In the genomic region with DNA sequence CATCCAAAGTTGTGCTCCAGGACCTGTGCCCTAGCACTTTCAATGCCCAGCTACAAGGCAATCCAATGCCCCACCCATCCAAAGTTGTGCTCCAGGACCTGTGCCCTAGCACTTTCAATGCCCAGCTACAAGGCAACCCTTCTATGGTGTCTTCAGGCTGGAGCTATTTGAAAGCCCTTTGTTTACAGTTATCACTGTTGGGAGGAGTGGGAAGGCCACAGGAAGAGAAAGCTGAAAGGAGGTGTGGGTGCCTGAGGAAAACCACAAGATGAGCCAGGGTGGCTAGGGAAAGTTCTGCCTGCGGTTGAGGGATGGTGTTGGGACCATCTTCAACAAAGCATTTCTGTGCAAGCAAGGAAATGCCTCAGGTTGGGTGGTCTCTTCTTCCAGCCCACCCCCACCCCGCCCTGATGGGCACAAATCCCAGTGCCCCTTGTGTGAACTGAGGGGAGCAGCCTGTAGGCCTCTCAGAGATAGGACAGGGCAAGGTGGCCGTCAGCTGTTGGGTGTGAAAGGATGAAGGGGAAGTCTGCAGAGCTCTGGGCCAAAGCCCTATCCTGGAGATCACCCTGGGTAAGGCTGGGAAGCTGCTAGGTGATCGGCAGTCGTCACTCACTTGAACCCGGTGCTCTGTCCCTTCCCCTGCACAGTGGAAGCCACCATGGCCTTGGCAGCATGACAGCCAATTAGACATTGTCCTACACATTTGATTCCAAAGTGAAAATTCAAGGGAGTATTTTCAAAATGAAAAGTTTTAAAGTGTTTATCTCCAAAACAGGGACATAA, we compare ENCODE assay signal across 9 mouse cellular contexts. TPM values are rescaled to one million over a fixed set of nuclear protein-coding genes. Genes with fewer than 3 reads are reported as not detected.
DNase-seq lines count a peak whose midpoint lies in the region; ATAC-seq and TF ChIP-seq lines count a peak whose summit lies in the region.
"Had no signal": no experiment of that assay in that cellular context is flagged by ENCODE, and none has a peak within 500 bp of the region (broad histone marks: within the 10 kb centered on the region; RNA-seq: fewer than 3 reads in every experiment).

No protein-coding gene starts in this region.

- H3K36me3 ChIP-seq in lung, embryonic 14.5 days (ENCODE audit: insufficient read depth) = no peaks in the 10 kb centered on the region
- no peaks in the 10 kb centered on the region for H3K36me3 ChIP-seq in embryonic facial prominence, embryonic 14.5 days (ENCODE audit: control insufficient read depth, insufficient read depth, low read length)
- no peaks in the 10 kb centered on the region for H3K36me3 ChIP-seq in intestine, postnatal 0 days (ENCODE audit: control insufficient read depth, insufficient read depth)

- no peak for ATAC-seq in lung, embryonic 14.5 days (ENCODE audit: insufficient read depth)
- no peak for ATAC-seq in embryonic facial prominence, embryonic 14.5 days (ENCODE audit: low read depth)
- ATAC-seq in intestine, postnatal 0 days = no peak

- no peaks in the 10 kb centered on the region for H3K27me3 ChIP-seq in lung, embryonic 14.5 days (ENCODE audit: insufficient read depth, low read length)
- H3K27me3 ChIP-seq in embryonic facial prominence, embryonic 14.5 days (replicated peaks; ENCODE audit: control insufficient read depth, insufficient read depth, low read length) = no peaks in the 10 kb centered on the region
- H3K27me3 ChIP-seq in intestine, postnatal 0 days (replicated peaks; ENCODE audit: control insufficient read depth, insufficient read depth, low read length) = no peaks in the 10 kb centered on the region

- TF ChIP-seq CTCF in lung, embryonic 14.5 days (IDR thresholded peaks at IDR 0.05; ENCODE audit: low read depth) = no peak
- TF ChIP-seq CTCF in intestine, postnatal 0 days (IDR thresholded peaks at IDR 0.05; ENCODE audit: low read depth) = no peak
- TF ChIP-seq CTCF in olfactory bulb, adult 2 months (IDR thresholded peaks at IDR 0.05; ENCODE audit: insufficient read depth, low read depth, low read length) = no peak

- DNase-seq in lung, embryonic 14.5 days = no peak
- no peak for DNase-seq in lung, postnatal 25 days (ENCODE audit: low spot score)
- DNase-seq in embryonic facial prominence, embryonic 14.5 days (ENCODE audit: low spot score) = no peak
- DNase-seq in adrenal gland, postnatal 14 days = no peak
- no peak for DNase-seq in lung, postnatal 4 days
- no peak for DNase-seq in c-Kit-positive CD71-positive TER-119-positive erythroid progenitor cells, embryonic 14.5 days (ENCODE audit: low spot score)
- DNase-seq: adrenal gland, adult 2 months had no signal

- H3K4me3 ChIP-seq in lung, embryonic 14.5 days (ENCODE audit: low read depth, low read length) = peak overlapping the region; percentile 78; the same call in 1 of the 2 replicates
- H3K4me3 ChIP-seq in embryonic facial prominence, embryonic 14.5 days (ENCODE audit: low read depth, low read length) = peak overlapping the region; percentile 72
- H3K4me3 ChIP-seq in intestine, postnatal 0 days (ENCODE audit: low read depth, low read length) = no peak overlapping the region
- peak overlapping the region; percentile 78; the same call in 1 of the 2 replicates for H3K4me3 ChIP-seq in olfactory bulb, adult 2 months (ENCODE audit: insufficient read depth, low read depth, low read length)

- no peak for TF ChIP-seq POLR2A in olfactory bulb, adult 2 months (IDR thresholded peaks at IDR 0.05; ENCODE audit: insufficient read depth, low read depth, low read length)

- WGBS in lung, embryonic 14.5 days = 72% methylated on average over 6 of the region's 6 CpGs
- 84% methylated on average over 6 of the region's 6 CpGs for WGBS in embryonic facial prominence, embryonic 14.5 days
- WGBS in intestine, postnatal 0 days = 85% methylated on average over 6 of the region's 6 CpGs
- WGBS in olfactory bulb, adult 2 months = 79% methylated on average over 6 of the region's 6 CpGs

- H3K4me1 ChIP-seq in lung, embryonic 14.5 days (ENCODE audit: insufficient read depth) = peaks cover 7% of the 10 kb centered on the region
- H3K4me1 ChIP-seq in embryonic facial prominence, embryonic 14.5 days (ENCODE audit: control insufficient read depth, insufficient read depth, low read length) = 0 out of 2 replicates have a peak, but pooled peaks cover 14% of the 10 kb centered on the region
- H3K4me1 ChIP-seq in intestine, postnatal 0 days (replicated peaks; ENCODE audit: control insufficient read depth, insufficient read depth, low read length) = peaks cover 3% of the 10 kb centered on the region; the same call in 1 of the 2 replicates
- H3K4me1 ChIP-seq in olfactory bulb, adult 2 months (ENCODE audit: control insufficient read depth, insufficient read depth, low read length) = peaks cover 36% of the 10 kb centered on the region

- H3K4me2 ChIP-seq in lung, embryonic 14.5 days = peak overlapping the region; percentile 70
- H3K4me2 ChIP-seq in embryonic facial prominence, embryonic 14.5 days (ENCODE audit: low read depth, low read length) = peak overlapping the region; percentile 68
- peak overlapping the region; percentile 94 for H3K4me2 ChIP-seq in intestine, postnatal 0 days (replicated peaks; ENCODE audit: low read depth)

- no peak overlapping the region for H3K27ac ChIP-seq in lung, embryonic 14.5 days (ENCODE audit: low read depth)
- H3K27ac ChIP-seq in embryonic facial prominence, embryonic 14.5 days (replicated peaks; ENCODE audit: low read depth, low read length) = no peak overlapping the region
- no peak overlapping the region for H3K27ac ChIP-seq in intestine, postnatal 0 days (ENCODE audit: low read depth, low read length)
- H3K27ac ChIP-seq in olfactory bulb, adult 2 months (ENCODE audit: insufficient read depth, low read depth, low read length) = no peak overlapping the region

- no peak overlapping the region for H3K9ac ChIP-seq in lung, embryonic 14.5 days
- H3K9ac ChIP-seq in embryonic facial prominence, embryonic 14.5 days (ENCODE audit: low read depth, low read length) = no peak overlapping the region
- H3K9ac ChIP-seq in intestine, postnatal 0 days (ENCODE audit: low read depth, low read length) = 0 out of 2 replicates have a peak overlapping the region, but pooled peaks have one; percentile 65

- no peaks in the 10 kb centered on the region for H3K9me3 ChIP-seq in lung, embryonic 14.5 days (ENCODE audit: low read depth, low read length)
- no peaks in the 10 kb centered on the region for H3K9me3 ChIP-seq in embryonic facial prominence, embryonic 14.5 days (ENCODE audit: control insufficient read depth, low read length)
- H3K9me3 ChIP-seq in intestine, postnatal 0 days (ENCODE audit: control insufficient read depth) = no peaks in the 10 kb centered on the region

RNA-seq across cellular contexts. Expression of a gene that starts 1.2 kb away (rescaled TPM):
- 4.7 and 5.7 TPM in 2 replicates for polyA plus RNA-seq in lung, embryonic 14.5 days (2014; fragmentation: Nextera tagmentation; extraction: Ambion mirVana)
- 5.3 and 5.5 TPM in 2 replicates for polyA plus RNA-seq in embryonic facial prominence, embryonic 14.5 days (2014; fragmentation: Nextera tagmentation; extraction: Ambion mirVana)
- polyA plus RNA-seq in intestine, postnatal 0 days (2015; fragmentation: Nextera tagmentation; extraction: Ambion mirVana) = 1.4 TPM in 2 replicates
- not detected in 2 replicates for polyA plus RNA-seq in olfactory bulb, adult 2 months (2012; ENCODE audit: insufficient read depth, insufficient read length, low replicate concordance, missing spikeins)
- 5.7 and 5.8 TPM in 2 replicates for total RNA-seq in adrenal gland, postnatal 14 days (2021)

RNA-seq across cellular contexts. Expression of a gene that starts 1.5 kb away (rescaled TPM):
- polyA plus RNA-seq in lung, embryonic 14.5 days (2014; fragmentation: Nextera tagmentation; extraction: Ambion mirVana) = 2.1 TPM in 2 replicates
- polyA plus RNA-seq in embryonic facial prominence, embryonic 14.5 days (2014; fragmentation: Nextera tagmentation; extraction: Ambion mirVana) = 2.2 and 2.7 TPM in 2 replicates
- polyA plus RNA-seq in intestine, postnatal 0 days (2015; fragmentation: Nextera tagmentation; extraction: Ambion mirVana) = 0.41 and 0.48 TPM in 2 replicates
- not detected in 2 replicates for polyA plus RNA-seq in olfactory bulb, adult 2 months (2012; ENCODE audit: insufficient read depth, insufficient read length, low replicate concordance, missing spikeins)
- total RNA-seq in adrenal gland, postnatal 14 days (2021) = 5.9 and 7.2 TPM in 2 replicates

RNA-seq across cellular contexts. Expression of a gene that starts 38.1 kb away (rescaled TPM):
- polyA plus RNA-seq in lung, embryonic 14.5 days (2014; fragmentation: Nextera tagmentation; extraction: Ambion mirVana) = 42.4 and 45.1 TPM in 2 replicates
- polyA plus RNA-seq in embryonic facial prominence, embryonic 14.5 days (2014; fragmentation: Nextera tagmentation; extraction: Ambion mirVana) = 30.7 TPM in 2 replicates
- polyA plus RNA-seq in intestine, postnatal 0 days (2015; fragmentation: Nextera tagmentation; extraction: Ambion mirVana) = 14.5 and 15.7 TPM in 2 replicates
- polyA plus RNA-seq in olfactory bulb, adult 2 months (2012; ENCODE audit: insufficient read depth, insufficient read length, low replicate concordance, missing spikeins) = not detected in 2 replicates
- 16.3 and 18.0 TPM in 2 replicates for total RNA-seq in adrenal gland, postnatal 14 days (2021)

Comparison
In these comparisons a context has a peak if more than half of its experiments do, and no peak if none do; other contexts are left out.
1. RNA of a gene that starts 38.1 kb away (polyA plus RNA-seq): 42.4 to 45.1 TPM in lung, embryonic 14.5 days, 30.7 TPM in embryonic facial prominence, embryonic 14.5 days and 14.5 to 15.7 TPM in intestine, postnatal 0 days; not detected in olfactory bulb, adult 2 months; every median in the first group is over 10 times any median in the second.
2. Peak in every context shown above with its lines, with median percentiles within 50 percentile points of each other: H3K4me2 ChIP-seq.